19 mouse cellular contexts compared by ENCODE assay signal in genomic region chr3:81029321-81029720, GRCm38 (mm10). TPM values are rescaled to one million over a fixed set of nuclear protein-coding genes. Genes with fewer than 3 reads are reported as not detected.
"Had no signal": no experiment of that assay in that cellular context is flagged by ENCODE, and none has a peak within 500 bp of the region (broad histone marks: within the 10 kb centered on the region; RNA-seq: fewer than 3 reads in every experiment).

No protein-coding gene starts in this region.

- H3K9me3 ChIP-seq: liver, embryonic 12.5 days; midbrain, embryonic 10.5 days; midbrain, embryonic 12.5 days; neural tube, embryonic 12.5 days; stomach, embryonic 15.5 days had no signal

- H3K9ac ChIP-seq: liver, embryonic 12.5 days; liver, embryonic 14.5 days; lung, embryonic 14.5 days; midbrain, embryonic 12.5 days; neural tube, embryonic 12.5 days; stomach, embryonic 15.5 days had no signal

- H3K4me1 ChIP-seq: liver, embryonic 12.5 days; midbrain, embryonic 12.5 days; neural tube, embryonic 12.5 days; stomach, embryonic 15.5 days had no signal

- H3K27me3 ChIP-seq: liver, embryonic 12.5 days; midbrain, embryonic 12.5 days; neural tube, embryonic 12.5 days; stomach, embryonic 15.5 days had no signal

- H3K4me3 ChIP-seq: liver, embryonic 12.5 days; midbrain, embryonic 10.5 days; midbrain, embryonic 12.5 days; neural tube, embryonic 12.5 days; stomach, embryonic 15.5 days had no signal

- H3K27ac ChIP-seq: liver, embryonic 12.5 days; liver, embryonic 14.5 days; midbrain, embryonic 10.5 days; midbrain, embryonic 12.5 days; neural tube, embryonic 12.5 days; stomach, embryonic 15.5 days; stomach, postnatal 0 days had no signal

- DNase-seq: lung, adult 18-20 months; lung, embryonic 14.5 days; lung, postnatal 10 days; lung, postnatal 4 days; midbrain, embryonic 14.5 days; right cerebral cortex, postnatal 14 days; thymus, adult 2 months; thymus, postnatal 36 days had no signal

- H3K4me2 ChIP-seq: liver, embryonic 12.5 days; lung, embryonic 14.5 days; midbrain, embryonic 12.5 days; neural tube, embryonic 12.5 days; stomach, embryonic 15.5 days had no signal

- H3K36me3 ChIP-seq: liver, embryonic 12.5 days; midbrain, embryonic 10.5 days; midbrain, embryonic 12.5 days; neural tube, embryonic 12.5 days; stomach, embryonic 15.5 days had no signal

- ATAC-seq: liver, embryonic 12.5 days; midbrain, embryonic 16.5 days had no signal

RNA-seq across cellular contexts. Expression of gene Pdgfc, which starts 6.9 kb away (rescaled TPM):
- total RNA-seq: megakaryocyte, adult 5-6 weeks; megakaryocyte-erythroid progenitor cell, adult 5-6 weeks; neutrophil, adult 5-6 weeks had no signal
